Mouse (Mus musculus) megakaryocyte, embryonic 14.5 days (primary cell): ENCODE data around the gene Ap1s3. TPM values are rescaled to one million over a fixed set of nuclear protein-coding genes. Genes with fewer than 3 reads are reported as not detected.

Experiments used
- H3K27me3 ChIP-seq: replicated peaks from 2 replicates; pipeline ENCODE3; 2012; ENCODE audit warnings: inconsistent platforms
- H3K36me3 ChIP-seq: replicated peaks from 2 replicates; pipeline ENCODE3; 2012; ENCODE audit warnings: low read length, inconsistent platforms, mixed read lengths
- H3K4me1 ChIP-seq: 2 replicates; pipeline ENCODE4 v1.6.1; 2012; ENCODE audit warnings: inconsistent platforms
- H3K4me3 ChIP-seq: replicated peaks from 2 replicates; pipeline ENCODE3; 2012; ENCODE audit warnings: moderate library complexity, mild to moderate bottlenecking, inconsistent platforms
- H3K9me3 ChIP-seq: 2 replicates; pipeline ENCODE4 v1.6.1; 2012; ENCODE audit warnings: inconsistent platforms
- FLI1 ChIP-seq: IDR thresholded peaks from 2 replicates; pipeline ENCODE4 v1.6.1; 2012; ENCODE audit warnings: low read length, inconsistent platforms, mixed read lengths
- GATA1 ChIP-seq: IDR thresholded peaks from 3 replicates; pipeline ENCODE4 v1.6.1; 2012; ENCODE audit warnings: mixed read lengths, low read length, inconsistent platforms, borderline replicate concordance
- polyA plus RNA-seq: library from polyadenylated mRNA; stranded (reverse); fragments of >175 nt; gene quantifications from 2 replicates; pipeline ENCODE4 v1.2.3, GENCODE M21; 2012; ENCODE audit warnings: low replicate concordance; ENCODE audit not compliant: insufficient read depth

Ap1s3 gene
- polyA plus RNA-seq, 1 experiment, result 2.7 TPM

- H3K4me1 ChIP-seq, result peaks cover 89% of the 10 kb centered on the region
- peaks cover 90% of the 10 kb centered on the region for H3K36me3 ChIP-seq
- no peak overlapping the region for H3K4me3 ChIP-seq
- TF ChIP-seq FLI1 (no peak), GATA1 (no peak)
- no peaks in the 10 kb centered on the region for H3K9me3 ChIP-seq
- no peaks in the 10 kb centered on the region for H3K27me3 ChIP-seq
These were observed 31.7 kb upstream of the Ap1s3 start for GRCm38 (mm10) chr1:79703520-79703919.

- H3K4me3 ChIP-seq, result peak overlapping the region; percentile 54
- H3K36me3 ChIP-seq, result peaks cover 60% of the 10 kb centered on the region
- no peaks in the 10 kb centered on the region for H3K27me3 ChIP-seq
- H3K4me1 ChIP-seq, result peaks cover 82% of the 10 kb centered on the region
- no peak for TF ChIP-seq FLI1
- no peak for TF ChIP-seq GATA1
- no peaks in the 10 kb centered on the region for H3K9me3 ChIP-seq
These were observed 26.7 kb upstream of the Ap1s3 start for GRCm38 (mm10) chr1:79698506-79698905.

GRCm38 (mm10) chr1:79697382-79697781 is 25.6 kb upstream of the Ap1s3 start:
- TF ChIP-seq FLI1, result no peak
- TF ChIP-seq GATA1, result no peak

GRCm38 (mm10) chr1:79696933-79697332 is 25.2 kb upstream of the Ap1s3 start:
- TF ChIP-seq FLI1 (no peak), GATA1 (no peak)
- no peaks in the 10 kb centered on the region for H3K27me3 ChIP-seq
- 0 out of 2 replicates have a peak, but pooled peaks cover 2% of the 10 kb centered on the region for H3K9me3 ChIP-seq
- H3K4me1 ChIP-seq, result peaks cover 66% of the 10 kb centered on the region
- no peak overlapping the region for H3K4me3 ChIP-seq
- H3K36me3 ChIP-seq, result peaks cover 44% of the 10 kb centered on the region

More at GRCm38 (mm10) chr1:79697382-79697781, 25.6 kb upstream of the Ap1s3 start:
- Histone ChIP-seq H3K4me3 (no peak overlapping the region), H3K4me1 (peaks cover 70% of the 10 kb centered on the region), H3K36me3 (peaks cover 49% of the 10 kb centered on the region), H3K27me3 (no peaks in the 10 kb centered on the region), H3K9me3 (no peaks in the 10 kb centered on the region)

GRCm38 (mm10) chr1:79692482-79692881 is 20.7 kb upstream of the Ap1s3 start:
- peaks cover 11% of the 10 kb centered on the region; the same call in 1 of the 2 replicates for H3K9me3 ChIP-seq
- TF ChIP-seq FLI1 (no peak), GATA1 (no peak)

GRCm38 (mm10) chr1:79687254-79687653 is 15.5 kb upstream of the Ap1s3 start:
- no peaks in the 10 kb centered on the region for H3K27me3 ChIP-seq
- TF ChIP-seq FLI1 (no peak), GATA1 (no peak; the same call in 2 of the 3 replicates)
- peaks cover 36% of the 10 kb centered on the region for H3K4me1 ChIP-seq
- no peak overlapping the region for H3K4me3 ChIP-seq
- peaks cover 11% of the 10 kb centered on the region; the same call in 1 of the 2 replicates for H3K9me3 ChIP-seq
- no peaks in the 10 kb centered on the region for H3K36me3 ChIP-seq

More at GRCm38 (mm10) chr1:79692482-79692881, 20.7 kb upstream of the Ap1s3 start:
- Histone ChIP-seq H3K27me3 (no peaks in the 10 kb centered on the region), H3K4me3 (no peak overlapping the region), H3K36me3 (peaks cover 8% of the 10 kb centered on the region), H3K4me1 (peaks cover 25% of the 10 kb centered on the region)

GRCm38 (mm10) chr1:79684027-79684426 is 12.3 kb upstream of the Ap1s3 start:
- Histone ChIP-seq H3K36me3 (no peaks in the 10 kb centered on the region), H3K4me1 (peaks cover 36% of the 10 kb centered on the region), H3K9me3 (peaks cover 5% of the 10 kb centered on the region; the same call in 1 of the 2 replicates), H3K4me3 (no peak overlapping the region), H3K27me3 (no peaks in the 10 kb centered on the region)
- TF ChIP-seq FLI1, result no peak
- no peak for TF ChIP-seq GATA1

GRCm38 (mm10) chr1:79682936-79683335 is 11.2 kb upstream of the Ap1s3 start:
- Histone ChIP-seq H3K36me3 (no peaks in the 10 kb centered on the region), H3K4me3 (no peak overlapping the region), H3K4me1 (peaks cover 36% of the 10 kb centered on the region), H3K9me3 (peaks cover 3% of the 10 kb centered on the region; the same call in 1 of the 2 replicates), H3K27me3 (no peaks in the 10 kb centered on the region)
- no peak for TF ChIP-seq FLI1

- Histone ChIP-seq H3K4me1 (peaks cover 23% of the 10 kb centered on the region), H3K4me3 (no peak overlapping the region), H3K27me3 (no peaks in the 10 kb centered on the region), H3K36me3 (no peaks in the 10 kb centered on the region), H3K9me3 (no peaks in the 10 kb centered on the region)
- no peak for TF ChIP-seq FLI1
- TF ChIP-seq GATA1, result no peak
These were observed 9.0 kb upstream of the Ap1s3 start for GRCm38 (mm10) chr1:79680777-79681176.

GRCm38 (mm10) chr1:79678117-79678684 is 6.4 kb upstream of the Ap1s3 start:
- no peaks in the 10 kb centered on the region for H3K36me3 ChIP-seq
- TF ChIP-seq FLI1 (no peak), GATA1 (no peak)
- H3K4me1 ChIP-seq, result peaks cover 14% of the 10 kb centered on the region
- H3K4me3 ChIP-seq, result no peak overlapping the region
- H3K9me3 ChIP-seq, result no peaks in the 10 kb centered on the region
- H3K27me3 ChIP-seq, result peaks cover 2% of the 10 kb centered on the region

GRCm38 (mm10) chr1:79675716-79676115 is 3.9 kb upstream of the Ap1s3 start:
- Histone ChIP-seq H3K4me1 (peaks cover 27% of the 10 kb centered on the region), H3K4me3 (no peak overlapping the region), H3K9me3 (no peaks in the 10 kb centered on the region), H3K27me3 (peaks cover 6% of the 10 kb centered on the region), H3K36me3 (no peaks in the 10 kb centered on the region)
- no peak for TF ChIP-seq FLI1
- TF ChIP-seq GATA1, result no peak
